Comparison of ENCODE assay signal across 9 mouse cellular contexts in the genomic region with DNA sequence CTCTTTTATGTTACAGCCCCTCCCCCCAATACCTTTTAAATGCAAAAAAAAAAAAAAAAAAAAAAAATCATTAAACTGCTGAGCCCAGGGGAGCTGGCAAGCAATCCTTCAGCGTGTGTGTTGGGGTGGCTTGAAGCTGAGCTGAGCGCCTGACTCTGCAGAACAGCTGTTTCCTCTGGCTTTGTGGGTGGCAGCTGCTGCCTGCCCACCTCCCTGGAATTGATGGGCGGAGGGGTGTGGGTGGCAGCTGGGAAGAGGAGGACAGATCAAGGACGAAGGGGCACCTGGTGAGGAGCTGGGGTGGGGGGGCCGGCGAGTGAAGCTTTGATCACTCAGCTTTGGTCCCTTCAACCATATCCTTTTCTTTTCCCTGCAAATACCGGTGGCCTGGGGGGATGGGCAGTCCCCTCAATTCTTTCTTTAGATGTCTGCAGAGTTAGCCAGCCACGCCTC. TPM values are rescaled to one million over a fixed set of nuclear protein-coding genes. Genes with fewer than 3 reads are reported as not detected.
DNase-seq lines count a peak whose midpoint lies in the region; ATAC-seq and TF ChIP-seq lines count a peak whose summit lies in the region.
"Had no signal": no experiment of that assay in that cellular context is flagged by ENCODE, and none has a peak within 500 bp of the region (broad histone marks: within the 10 kb centered on the region; RNA-seq: fewer than 3 reads in every experiment).

No protein-coding gene starts in this region.

- no peaks in the 10 kb centered on the region for H3K27me3 ChIP-seq in heart, embryonic 12.5 days (replicated peaks)
- no peaks in the 10 kb centered on the region for H3K27me3 ChIP-seq in C2C12 (ENCODE audit: control insufficient read depth, insufficient read depth, insufficient read length)
- no peaks in the 10 kb centered on the region for H3K27me3 ChIP-seq in embryonic facial prominence, embryonic 14.5 days (replicated peaks; ENCODE audit: control insufficient read depth, insufficient read depth, low read length)
- no peaks in the 10 kb centered on the region for H3K27me3 ChIP-seq in midbrain, embryonic 13.5 days
- H3K27me3 ChIP-seq: liver, embryonic 12.5 days had no signal

- no peak for ATAC-seq in heart, embryonic 12.5 days (ENCODE audit: insufficient number of reproducible peaks, low FRiP score)
- ATAC-seq in embryonic facial prominence, embryonic 14.5 days (ENCODE audit: low read depth): peak; percentile 84
- ATAC-seq in midbrain, embryonic 13.5 days: peak; percentile 70
- ATAC-seq: liver, embryonic 12.5 days had no signal

- no peak for DNase-seq in heart, postnatal 36 days
- peak; percentile 85 for DNase-seq in embryonic facial prominence, embryonic 14.5 days (ENCODE audit: low spot score)
- DNase-seq in lung, postnatal 4 days: no peak
- no peak for DNase-seq in yolk sac, embryonic 10.5 days (ENCODE audit: low spot score)
- DNase-seq in spleen, adult 18-20 months: no peak

- 15% methylated on average over 8 of the region's 8 CpGs for WGBS in heart, embryonic 12.5 days
- under 1% methylated on average over 8 of the region's 8 CpGs for WGBS in embryonic facial prominence, embryonic 14.5 days
- 4% methylated on average over 8 of the region's 8 CpGs for WGBS in midbrain, embryonic 13.5 days

- no peaks in the 10 kb centered on the region for H3K79me3 ChIP-seq in C2C12 (ENCODE audit: low read depth)

- H3ac ChIP-seq in C2C12 (ENCODE audit: control insufficient read depth, insufficient read length, low read depth): no peak overlapping the region

- H3K9ac ChIP-seq in heart, embryonic 12.5 days: no peak overlapping the region
- no peak overlapping the region for H3K9ac ChIP-seq in embryonic facial prominence, embryonic 14.5 days (ENCODE audit: low read depth, low read length)
- no peak overlapping the region; the same call in 1 of the 2 replicates for H3K9ac ChIP-seq in midbrain, embryonic 13.5 days (replicated peaks)
- H3K9ac ChIP-seq: liver, embryonic 12.5 days had no signal

- H3K4me2 ChIP-seq in heart, embryonic 12.5 days: 0 out of 2 replicates have a peak overlapping the region, but pooled peaks have one; percentile 13
- H3K4me2 ChIP-seq in embryonic facial prominence, embryonic 14.5 days (ENCODE audit: low read depth, low read length): peak overlapping the region; percentile 21; the same call in 1 of the 2 replicates
- no peak overlapping the region; the same call in 1 of the 2 replicates for H3K4me2 ChIP-seq in midbrain, embryonic 13.5 days (replicated peaks)
- H3K4me2 ChIP-seq: liver, embryonic 12.5 days had no signal

- intact Hi-C loops in heart, postnatal 36 days (cut with DNase I): no loop called here

- no peak overlapping the region for H3K27ac ChIP-seq in heart, embryonic 12.5 days (ENCODE audit: poor library complexity, severe bottlenecking)
- peak overlapping the region; percentile 52 for H3K27ac ChIP-seq in embryonic facial prominence, embryonic 14.5 days (replicated peaks; ENCODE audit: low read depth, low read length)
- H3K27ac ChIP-seq in midbrain, embryonic 13.5 days: peak overlapping the region; percentile 19; the same call in 1 of the 2 replicates
- H3K27ac ChIP-seq: liver, embryonic 12.5 days had no signal

- no peaks in the 10 kb centered on the region for H3K9me3 ChIP-seq in heart, embryonic 12.5 days (replicated peaks)
- no peaks in the 10 kb centered on the region for H3K9me3 ChIP-seq in embryonic facial prominence, embryonic 14.5 days (ENCODE audit: control insufficient read depth, low read length)
- H3K9me3 ChIP-seq in midbrain, embryonic 13.5 days: no peaks in the 10 kb centered on the region
- H3K9me3 ChIP-seq: liver, embryonic 12.5 days had no signal

- no peak overlapping the region for H3K4me3 ChIP-seq in heart, embryonic 12.5 days
- H3K4me3 ChIP-seq in C2C12 (ENCODE audit: insufficient read depth, poor library complexity, severe bottlenecking): no peak overlapping the region
- no peak overlapping the region for H3K4me3 ChIP-seq in embryonic facial prominence, embryonic 14.5 days (ENCODE audit: low read depth, low read length)
- H3K4me3 ChIP-seq in midbrain, embryonic 13.5 days (replicated peaks): no peak overlapping the region
- H3K4me3 ChIP-seq: liver, embryonic 12.5 days had no signal

- no peak for TF ChIP-seq CTCF in C2C12 (IDR thresholded peaks at IDR 0.05; ENCODE audit: control insufficient read depth, insufficient read depth, insufficient read length)

- no peaks in the 10 kb centered on the region for H3K36me3 ChIP-seq in heart, embryonic 12.5 days
- H3K36me3 ChIP-seq in C2C12 (ENCODE audit: control insufficient read depth, insufficient read depth): peaks cover 3% of the 10 kb centered on the region
- H3K36me3 ChIP-seq in embryonic facial prominence, embryonic 14.5 days (ENCODE audit: control insufficient read depth, insufficient read depth, low read length): no peaks in the 10 kb centered on the region
- no peaks in the 10 kb centered on the region for H3K36me3 ChIP-seq in midbrain, embryonic 13.5 days
- H3K36me3 ChIP-seq: liver, embryonic 12.5 days had no signal

- peaks cover 49% of the 10 kb centered on the region for H3K4me1 ChIP-seq in heart, embryonic 12.5 days (replicated peaks)
- peaks cover 18% of the 10 kb centered on the region for H3K4me1 ChIP-seq in embryonic facial prominence, embryonic 14.5 days (ENCODE audit: control insufficient read depth, insufficient read depth, low read length)
- H3K4me1 ChIP-seq in midbrain, embryonic 13.5 days (replicated peaks): peaks cover 21% of the 10 kb centered on the region

- no peaks in the 10 kb centered on the region for H3K79me2 ChIP-seq in C2C12 (ENCODE audit: control insufficient read depth, insufficient read depth)

TF ChIP-seq in C2C12, 6 proteins besides CTCF, POLR2A, EP300 and RAD21:
- TF ChIP-seq FOSL1 (IDR thresholded peaks at IDR 0.05; ENCODE audit: insufficient read depth, low read length, poor library complexity, severe bottlenecking) (no peak), MYOD1 (IDR thresholded peaks at IDR 0.05; ENCODE audit: control insufficient read depth, insufficient read length, low read depth) (peak; percentile 97)
TF ChIP-seq in C2C12: peak in this region for 1.

RNA-seq across cellular contexts. Expression of a gene that starts 24.3 kb away (rescaled TPM):
- polyA plus RNA-seq in heart, embryonic 12.5 days (2016; fragmentation: Nextera tagmentation; extraction: Ambion mirVana): 406 and 412 TPM in 2 replicates
- 10 to 100 TPM; 54.9 to 60.9 TPM for total RNA-seq in heart, postnatal 36 days (2021)
- polyA plus RNA-seq in C2C12 (2012; fragmentation: generic; extraction: Trizol): 235 TPM
- polyA plus RNA-seq in embryonic facial prominence, embryonic 14.5 days (2014; fragmentation: Nextera tagmentation; extraction: Ambion mirVana): 494 and 574 TPM in 2 replicates
- 590 and 618 TPM in 2 replicates for polyA plus RNA-seq in midbrain, embryonic 13.5 days (2015; fragmentation: Nextera tagmentation; extraction: Ambion mirVana)

RNA-seq across cellular contexts. Expression of a gene that starts 34.1 kb away (rescaled TPM):
- polyA plus RNA-seq in heart, embryonic 12.5 days (2016; fragmentation: Nextera tagmentation; extraction: Ambion mirVana): 43.2 and 45.3 TPM in 2 replicates
- total RNA-seq in heart, postnatal 36 days (2021): 10 to 100 TPM; 40.8 to 83.9 TPM
- 236 TPM for polyA plus RNA-seq in C2C12 (2012; fragmentation: generic; extraction: Trizol)
- polyA plus RNA-seq in embryonic facial prominence, embryonic 14.5 days (2014; fragmentation: Nextera tagmentation; extraction: Ambion mirVana): 223 and 292 TPM in 2 replicates
- 47.1 and 47.4 TPM in 2 replicates for polyA plus RNA-seq in midbrain, embryonic 13.5 days (2015; fragmentation: Nextera tagmentation; extraction: Ambion mirVana)

RNA-seq across cellular contexts. Expression of a gene that starts 48.9 kb away (rescaled TPM):
- polyA plus RNA-seq in heart, embryonic 12.5 days (2016; fragmentation: Nextera tagmentation; extraction: Ambion mirVana): 91.0 and 94.3 TPM in 2 replicates
- total RNA-seq in heart, postnatal 36 days (2021): 10 to 100 TPM; 30.2 to 36.2 TPM
- polyA plus RNA-seq in C2C12 (2012; fragmentation: generic; extraction: Trizol): 19.2 TPM
- 87.0 and 88.7 TPM in 2 replicates for polyA plus RNA-seq in embryonic facial prominence, embryonic 14.5 days (2014; fragmentation: Nextera tagmentation; extraction: Ambion mirVana)
- polyA plus RNA-seq in midbrain, embryonic 13.5 days (2015; fragmentation: Nextera tagmentation; extraction: Ambion mirVana): 126 and 134 TPM in 2 replicates

RNA-seq across cellular contexts. Expression of a gene that starts 57.2 kb away (rescaled TPM):
- polyA plus RNA-seq in heart, embryonic 12.5 days (2016; fragmentation: Nextera tagmentation; extraction: Ambion mirVana): 0.13 TPM in 1 of 2 replicates, not detected in the other
- under 1 TPM; 0.43 to 0.50 TPM for total RNA-seq in heart, postnatal 36 days (2021)
- polyA plus RNA-seq in C2C12 (2012; fragmentation: generic; extraction: Trizol): 0.06 TPM
- polyA plus RNA-seq in embryonic facial prominence, embryonic 14.5 days (2014; fragmentation: Nextera tagmentation; extraction: Ambion mirVana): 1.7 and 2.2 TPM in 2 replicates
- not detected in 2 replicates for polyA plus RNA-seq in midbrain, embryonic 13.5 days (2015; fragmentation: Nextera tagmentation; extraction: Ambion mirVana)
